Mouse (Mus musculus) cerebellum, adult 8-10 months (tissue): Measurements from ENCODE around the gene Gm20388.

ENCODE experiments used
- DNase-seq: peaks from one replicate; pipeline ENCODE4 v3.0.0; 2022

Gene Gm20388

DNA sequence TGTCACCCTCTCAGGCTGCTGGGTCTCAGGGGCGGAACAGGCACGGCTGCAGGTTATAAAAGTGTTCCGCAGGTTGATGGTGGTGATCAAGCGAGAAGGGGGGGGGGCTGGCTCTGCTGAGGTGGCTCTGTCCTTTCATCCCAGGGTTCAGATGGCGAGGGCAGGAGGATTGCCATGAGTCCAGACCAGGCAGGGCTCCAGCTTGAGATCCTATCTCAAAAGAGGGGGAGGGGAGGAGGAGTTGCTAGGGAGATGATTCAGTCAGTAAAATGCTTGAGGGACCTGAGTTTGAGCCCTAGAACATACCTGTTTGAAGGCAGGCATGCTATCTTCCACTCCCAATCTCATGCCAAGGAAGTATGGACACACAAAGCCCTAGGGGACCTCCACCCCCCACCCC is 649.9 kb downstream of the Gm20388 start:
- DNase-seq, result no peak

DNA sequence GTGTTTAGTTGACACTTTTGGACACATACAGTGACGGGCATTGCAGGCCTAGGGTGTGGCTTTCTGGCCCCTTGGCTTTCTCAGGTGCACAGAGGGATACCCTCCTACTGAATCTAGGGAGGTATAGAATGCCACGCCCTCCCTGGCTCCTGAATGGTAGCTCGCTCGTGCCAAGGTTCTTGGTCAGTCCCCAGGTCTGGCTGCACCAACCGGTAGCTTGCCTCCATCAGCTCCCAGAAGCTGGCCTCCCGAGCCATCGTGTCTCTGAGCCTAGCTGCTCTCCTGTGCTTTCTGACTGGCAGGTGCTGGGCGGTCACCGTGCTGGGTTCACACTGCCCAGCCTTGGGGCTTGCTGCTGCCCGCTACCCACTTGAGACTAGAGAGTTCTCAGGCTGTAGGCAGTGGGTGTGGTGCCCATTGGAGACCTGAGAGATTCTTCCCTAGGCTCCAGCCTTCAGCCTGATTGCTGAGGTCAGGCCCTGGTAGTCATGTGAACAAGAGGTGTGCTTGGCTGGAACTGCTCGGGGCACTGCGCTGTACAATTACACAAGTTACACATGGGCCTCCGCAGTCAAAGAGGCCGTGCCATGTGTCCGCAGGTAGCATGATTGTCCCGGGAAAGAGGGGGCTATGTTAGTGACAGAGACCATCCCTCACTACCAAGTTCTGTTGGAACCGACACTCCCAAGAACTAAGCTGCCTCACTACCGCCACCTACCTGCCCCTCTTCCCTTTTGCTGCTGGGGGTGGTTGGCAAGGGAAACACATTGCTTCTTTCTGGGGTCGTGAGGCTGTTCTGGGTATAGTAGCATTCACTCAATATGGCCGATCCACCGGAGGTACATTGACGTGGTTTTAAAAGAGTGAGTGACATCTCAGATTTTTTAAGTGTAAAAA is 651.1 kb downstream of the Gm20388 start:
- no peak for DNase-seq

DNA sequence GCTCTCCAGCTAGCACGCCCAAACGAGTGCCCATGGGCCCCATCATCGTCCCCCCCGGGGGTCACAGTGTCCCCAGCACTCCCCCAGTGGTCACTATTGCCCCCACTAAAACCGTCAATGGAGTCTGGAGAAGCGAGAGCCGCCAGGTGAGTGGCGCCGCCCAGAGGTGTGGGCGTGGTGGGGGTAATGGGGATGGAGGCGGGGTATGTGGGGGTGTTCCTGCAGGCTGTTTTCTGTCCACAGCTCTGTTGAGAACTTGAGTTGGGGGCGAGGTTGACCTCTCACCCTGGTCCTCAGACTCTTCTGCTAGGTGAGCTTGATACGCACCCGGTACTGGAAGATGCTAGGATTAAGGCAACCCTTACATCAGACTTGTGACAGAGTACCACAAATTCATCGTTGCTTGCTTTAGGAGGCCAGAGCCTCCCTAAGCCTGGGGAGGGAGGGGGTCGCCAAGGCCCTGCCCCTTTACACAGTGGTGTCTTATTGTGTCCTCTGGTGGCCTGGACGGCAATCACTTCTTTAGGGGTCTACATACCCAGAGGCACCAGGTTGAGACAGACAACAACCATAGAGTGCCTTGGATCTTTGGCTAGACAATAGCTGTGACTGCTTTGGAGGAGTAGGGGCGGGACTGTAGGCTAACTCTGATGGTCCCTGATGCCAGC is 652.2 kb downstream of the Gm20388 start:
- DNase-seq, result no peak

DNA sequence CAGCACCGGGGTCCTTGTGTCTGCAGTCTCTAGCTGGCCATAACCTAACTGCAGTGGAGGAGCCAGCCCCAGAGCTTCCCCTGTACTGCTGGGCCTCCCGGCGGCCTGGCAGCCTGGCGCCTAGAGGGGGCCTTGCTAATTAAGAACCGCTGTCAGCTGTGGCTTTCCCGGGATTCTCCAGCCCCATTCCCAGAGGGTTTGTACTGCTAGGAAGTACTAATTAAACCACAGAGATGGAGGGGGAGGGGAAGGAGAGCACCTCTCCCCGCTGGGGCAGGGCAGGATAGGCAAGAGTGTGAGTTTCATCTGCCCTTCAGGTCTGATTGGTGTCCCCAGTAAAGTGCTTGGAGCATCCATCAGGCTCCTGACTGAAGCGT is 652.7 kb downstream of the Gm20388 start:
- DNase-seq, result no peak

DNA sequence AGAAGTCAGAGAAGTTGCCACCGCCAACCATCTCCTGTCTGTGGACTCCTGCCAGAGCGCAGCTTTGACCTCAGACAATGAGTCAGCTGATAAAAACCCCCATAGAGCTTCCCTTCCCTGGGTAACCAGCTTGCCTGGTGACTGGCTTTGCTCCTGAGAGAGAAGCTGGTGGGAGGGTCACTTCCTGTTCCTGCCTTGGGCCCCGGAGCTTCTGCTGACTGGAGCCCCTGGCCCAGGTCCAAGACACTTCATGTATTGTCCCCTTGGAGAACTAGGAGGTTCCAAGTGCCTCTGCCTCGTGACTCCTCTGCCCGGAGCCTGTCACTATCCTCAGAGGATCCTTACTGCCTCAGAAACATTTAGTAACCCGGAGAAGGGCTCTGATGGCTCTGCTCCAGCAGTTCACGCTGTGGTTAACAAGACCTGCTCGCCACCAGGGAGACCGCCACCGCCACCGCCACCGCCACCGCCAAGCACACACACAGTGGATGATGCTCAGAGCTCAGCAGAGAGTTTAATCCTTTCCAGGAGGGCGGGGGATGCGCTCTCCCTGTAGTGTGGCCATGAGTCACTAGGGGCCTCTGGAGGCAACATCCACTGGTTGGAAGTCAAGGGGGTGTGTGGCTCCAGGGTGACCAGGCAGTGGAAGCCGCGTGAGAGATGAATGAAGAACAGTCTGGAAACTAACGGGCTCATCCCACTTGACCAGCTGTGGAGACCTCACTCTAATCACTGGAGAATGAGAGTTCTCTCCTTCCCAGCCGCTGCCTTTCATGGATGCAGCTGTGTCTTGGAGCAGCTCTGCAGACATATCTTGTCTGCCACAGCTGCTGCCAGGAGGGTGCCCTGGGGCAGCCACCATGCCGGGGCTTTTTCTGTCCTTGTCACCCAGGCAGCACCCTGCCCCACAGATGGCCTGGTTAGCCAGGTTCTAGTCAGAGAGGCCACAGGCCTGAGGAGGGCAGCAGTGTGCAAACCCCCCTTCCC is 653.5 kb downstream of the Gm20388 start:
- peak; percentile 68 for DNase-seq

DNA sequence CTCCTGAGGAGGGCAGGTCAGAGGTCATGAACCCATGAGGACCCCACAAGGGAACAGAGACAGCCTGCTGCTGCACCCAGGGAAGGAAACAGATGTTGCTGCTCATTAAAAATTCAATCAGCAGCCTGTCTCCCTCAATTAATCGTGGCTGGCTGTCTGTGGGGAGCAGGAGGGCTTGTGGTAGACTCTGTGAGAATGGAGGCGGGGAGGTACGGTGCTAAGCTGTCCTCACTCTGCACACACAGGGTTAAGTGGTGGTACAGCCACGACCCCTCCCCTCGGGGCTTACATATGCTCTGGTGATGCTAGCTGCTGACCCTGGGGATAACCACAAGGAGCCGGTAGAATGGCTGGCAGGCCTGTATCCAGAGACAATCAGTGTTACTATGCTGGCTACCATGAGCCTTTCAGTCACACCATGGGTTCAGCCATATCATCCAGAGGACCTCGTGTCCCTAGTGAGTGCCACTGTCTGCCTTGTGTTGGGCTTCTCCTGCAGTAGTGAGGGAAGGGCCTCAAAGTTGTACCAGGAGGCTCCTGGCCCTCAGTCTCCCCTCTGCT is 654.6 kb downstream of the Gm20388 start:
- no peak for DNase-seq

DNA sequence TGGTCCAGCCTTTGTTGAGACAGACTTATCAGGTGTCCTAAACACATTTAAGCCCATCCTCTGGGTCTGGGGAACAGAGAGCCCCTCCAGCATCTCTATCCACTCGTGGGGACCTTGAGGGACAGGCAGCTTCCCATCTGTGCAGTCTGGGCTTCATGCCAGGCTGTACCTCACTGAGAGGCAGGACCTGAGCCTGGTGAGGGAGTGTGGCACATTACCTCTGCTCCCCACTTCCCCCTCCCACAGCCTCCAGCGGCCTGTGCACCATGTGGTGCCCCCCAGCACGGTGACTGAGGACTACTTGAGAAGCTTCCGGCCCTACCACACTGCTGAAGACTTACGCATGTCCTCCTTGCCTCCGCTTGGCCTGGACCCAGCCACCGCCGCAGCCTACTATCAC is 656.0 kb downstream of the Gm20388 start:
- DNase-seq, result no peak

DNA sequence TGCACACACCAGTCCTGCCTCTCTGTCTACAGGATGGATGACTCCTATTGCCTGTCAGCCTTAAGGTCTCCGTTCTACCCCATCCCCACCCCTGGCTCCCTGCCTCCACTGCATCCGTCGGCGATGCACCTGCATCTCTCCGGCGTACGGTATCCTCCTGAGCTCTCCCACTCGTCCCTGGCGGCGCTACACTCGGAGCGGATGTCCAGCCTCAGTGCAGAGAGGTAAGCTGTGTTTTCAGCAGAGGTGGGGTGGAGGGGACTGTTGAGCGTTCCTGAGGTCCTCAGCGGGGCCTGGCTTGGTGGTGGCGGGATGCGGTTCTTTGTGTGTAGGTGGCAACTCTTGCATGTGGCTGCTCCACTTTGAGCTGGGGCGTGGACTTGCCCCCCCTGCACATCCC is 657.1 kb downstream of the Gm20388 start:
- no peak for DNase-seq

DNA sequence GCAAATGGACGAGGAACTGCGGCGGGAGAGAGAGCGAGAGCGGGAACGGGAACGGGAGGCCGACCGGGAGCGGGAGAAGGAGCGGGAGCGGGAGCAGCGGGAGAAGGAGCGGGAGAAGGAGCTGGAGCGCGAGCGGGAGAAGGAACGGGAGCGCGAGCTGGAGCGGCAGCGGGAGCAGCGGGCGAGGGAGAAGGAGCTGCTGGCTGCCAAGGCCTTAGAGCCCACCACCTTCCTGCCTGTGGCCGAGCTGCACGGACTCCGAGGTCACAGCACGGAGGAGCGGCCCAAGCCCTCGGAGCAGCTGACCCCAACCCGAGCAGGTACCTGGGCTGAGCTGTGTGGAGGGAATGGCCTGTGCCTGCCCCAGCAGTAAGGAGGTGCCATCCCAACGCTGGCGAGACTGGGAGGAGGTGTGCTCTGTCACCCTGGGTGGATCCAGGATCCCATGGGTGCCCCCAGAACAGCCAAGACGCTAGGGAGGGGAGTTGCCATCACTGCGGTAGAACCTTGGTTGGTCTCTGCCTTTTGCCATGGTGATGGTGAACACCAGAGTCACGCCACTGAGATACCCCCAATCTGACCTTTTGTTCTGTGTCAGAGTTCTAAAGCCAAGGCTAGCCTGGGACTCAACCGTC is 657.6 kb downstream of the Gm20388 start:
- DNase-seq, result no peak

DNA sequence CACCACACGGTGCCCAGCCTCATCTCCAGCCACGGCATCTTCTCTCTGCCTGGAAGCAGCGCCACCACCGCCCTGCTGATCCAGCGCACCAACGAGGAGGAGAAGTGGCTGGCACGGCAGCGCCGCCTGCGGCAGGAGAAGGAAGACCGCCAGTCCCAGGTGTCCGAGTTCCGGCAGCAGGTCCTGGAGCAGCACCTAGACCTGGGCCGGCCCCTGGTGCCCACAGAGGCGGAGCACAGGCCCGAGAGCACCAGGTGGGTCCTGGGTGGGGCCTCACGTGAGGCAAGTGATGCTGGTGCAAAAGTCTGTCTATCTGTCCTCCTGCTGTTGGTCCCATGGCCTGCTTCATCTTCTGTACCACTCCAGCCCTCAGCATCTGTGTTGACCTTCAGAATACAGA is 658.5 kb downstream of the Gm20388 start:
- DNase-seq, result no peak

DNA sequence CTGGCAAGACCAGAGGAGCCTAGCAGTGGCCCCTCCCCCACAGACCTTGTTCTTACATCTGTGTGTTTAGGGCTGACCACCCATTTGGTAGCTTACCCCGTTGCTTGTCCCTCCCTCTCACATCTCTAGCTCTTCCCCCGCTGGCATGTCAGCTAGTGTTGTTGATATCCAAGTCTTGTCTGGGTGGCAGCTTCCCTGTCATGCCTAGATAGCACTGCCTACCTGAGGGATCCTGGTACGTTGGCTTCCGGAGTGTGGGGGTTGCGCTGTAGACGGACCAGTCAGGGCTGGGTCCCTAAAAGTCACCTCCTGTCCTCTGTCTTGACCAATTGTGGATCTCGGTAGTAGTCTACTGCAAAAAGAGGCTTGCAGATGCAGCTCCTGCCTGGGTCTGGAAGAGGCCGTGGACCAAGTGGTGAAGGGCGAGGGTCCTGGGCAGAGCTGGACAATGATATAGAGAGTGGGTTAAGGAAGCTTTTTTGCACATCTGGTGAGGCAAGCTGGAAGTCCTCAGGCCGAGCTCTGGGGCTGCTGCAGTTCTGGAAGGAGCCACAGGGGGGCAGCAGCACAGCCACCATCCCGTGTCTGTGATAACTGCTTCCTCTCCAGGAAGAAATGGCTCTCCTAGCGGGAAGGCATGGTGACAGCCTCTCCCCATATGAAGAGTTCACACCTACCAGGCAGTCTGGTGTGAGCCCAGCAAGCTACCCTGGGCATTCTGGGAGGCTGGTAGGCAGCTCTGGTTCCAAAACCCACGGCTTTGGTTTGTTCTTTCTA is 659.5 kb downstream of the Gm20388 start:
- peak; percentile 80 for DNase-seq

DNA sequence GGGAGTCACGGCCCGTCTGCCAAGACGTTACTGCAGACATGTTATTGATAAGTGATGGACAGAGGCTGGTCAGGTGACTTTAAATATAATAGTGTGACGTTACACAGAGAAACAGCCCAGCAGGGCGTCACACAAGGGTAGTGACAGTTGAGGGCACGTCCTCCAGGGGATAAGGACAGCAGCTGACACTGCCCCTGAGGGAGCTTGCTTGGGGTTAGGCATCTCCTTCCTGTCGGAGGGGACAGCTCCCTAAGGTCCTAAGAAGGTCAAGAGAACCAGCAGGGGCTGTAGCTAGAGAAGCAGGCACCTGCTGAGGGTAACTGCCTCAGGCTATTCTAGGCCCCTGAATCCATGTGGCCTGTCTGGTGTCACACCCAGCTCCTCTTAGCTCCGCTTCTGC is 660.9 kb downstream of the Gm20388 start:
- DNase-seq, result no peak

DNA sequence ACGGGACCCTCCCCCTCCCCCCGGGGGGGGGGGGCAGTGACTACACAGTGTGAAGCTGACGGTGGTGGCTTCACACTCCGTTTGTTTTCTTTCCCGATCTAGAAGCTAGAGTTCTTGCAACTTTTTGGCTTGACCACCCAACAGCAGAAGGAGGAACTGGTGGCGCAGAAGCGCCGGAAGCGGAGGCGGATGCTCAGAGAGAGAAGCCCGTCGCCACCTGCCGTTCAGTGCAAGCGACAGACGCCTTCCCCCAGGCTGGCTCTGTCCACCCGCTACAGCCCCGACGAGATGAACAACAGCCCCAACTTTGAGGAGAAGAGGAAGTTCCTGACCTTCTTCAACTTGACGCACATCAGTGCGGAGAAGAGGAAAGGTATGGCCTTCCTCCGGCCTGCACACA is 661.9 kb downstream of the Gm20388 start:
- DNase-seq, result peak; percentile 55

DNA sequence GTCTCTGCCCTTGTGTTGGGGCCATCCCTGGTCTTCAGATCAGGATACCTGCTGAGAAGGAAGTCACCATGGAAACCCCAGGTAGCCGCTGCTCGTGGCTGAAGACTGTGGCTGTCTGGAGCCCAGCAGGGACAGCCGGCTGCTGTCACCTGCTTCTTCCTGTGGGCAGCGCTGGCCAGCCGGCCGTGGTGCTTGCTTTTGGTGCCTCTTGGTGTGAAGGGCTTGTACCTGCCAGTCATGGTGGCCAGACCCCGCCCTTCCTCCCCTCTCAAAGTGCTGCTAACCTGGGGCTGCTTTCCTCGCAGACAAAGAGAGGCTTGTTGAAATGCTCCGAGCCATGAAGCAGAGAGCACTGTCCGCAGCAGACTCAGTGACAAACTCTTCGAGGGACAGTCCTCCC is 663.2 kb downstream of the Gm20388 start:
- DNase-seq, result no peak

DNA sequence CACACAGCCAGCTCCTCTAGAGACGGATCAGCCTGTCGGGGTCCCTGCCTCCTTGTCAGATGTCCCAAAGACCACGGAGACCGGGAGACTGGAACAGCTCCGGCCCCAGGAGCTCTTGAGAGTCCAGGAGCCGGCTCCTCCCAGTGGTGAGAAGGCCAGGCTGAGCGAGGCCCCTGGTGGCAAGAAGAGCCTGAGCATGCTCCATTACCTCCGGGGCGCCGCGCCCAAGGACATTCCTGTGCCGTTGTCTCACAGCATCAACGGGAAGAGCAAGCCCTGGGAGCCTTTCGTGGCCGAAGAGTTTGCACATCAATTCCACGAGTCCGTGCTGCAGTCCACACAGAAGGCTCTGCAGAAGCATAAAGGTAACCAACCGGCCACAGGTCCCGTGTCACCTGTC is 664.3 kb downstream of the Gm20388 start:
- no peak for DNase-seq

DNA sequence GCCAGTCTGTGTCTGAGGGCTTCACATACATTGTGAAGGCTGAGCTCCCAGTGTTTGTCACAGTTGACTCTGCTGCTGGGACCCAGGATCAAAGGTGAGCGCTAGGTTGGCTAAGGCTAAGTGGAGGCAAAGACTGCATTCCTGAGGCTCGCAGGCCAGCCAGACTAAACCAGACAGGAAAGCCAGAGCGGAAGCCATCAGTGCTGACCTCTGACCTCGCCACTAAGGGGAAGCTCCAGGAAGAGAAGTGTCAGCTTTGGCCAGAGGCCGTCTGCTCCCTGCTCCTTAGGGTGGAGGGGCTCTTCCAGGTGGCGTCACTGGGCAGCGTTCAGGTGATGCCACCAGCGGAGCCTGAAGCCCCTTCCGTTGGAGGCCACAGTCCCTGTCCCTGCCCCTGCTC is 665.2 kb downstream of the Gm20388 start:
- no peak for DNase-seq

DNA sequence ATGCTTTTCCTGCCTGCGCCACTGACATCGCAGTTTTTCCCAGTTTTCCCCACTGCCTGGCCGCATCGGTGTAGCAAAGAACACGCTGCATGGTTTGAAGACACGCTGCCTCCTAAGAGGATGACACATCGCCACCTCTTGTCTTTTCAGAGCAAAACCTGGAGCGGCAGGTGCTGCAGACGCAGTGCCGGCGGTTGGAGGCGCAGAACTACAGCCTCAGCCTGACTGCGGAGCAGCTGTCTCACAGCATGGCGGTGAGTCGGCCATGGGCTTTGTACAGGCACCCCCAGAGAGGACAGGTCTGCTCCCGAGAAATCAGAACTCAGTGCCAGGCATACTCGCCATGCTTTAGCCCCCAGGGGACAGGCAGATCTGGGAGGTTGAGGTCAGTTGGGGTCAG is 667.2 kb downstream of the Gm20388 start:
- peak; percentile 44 for DNase-seq

DNA sequence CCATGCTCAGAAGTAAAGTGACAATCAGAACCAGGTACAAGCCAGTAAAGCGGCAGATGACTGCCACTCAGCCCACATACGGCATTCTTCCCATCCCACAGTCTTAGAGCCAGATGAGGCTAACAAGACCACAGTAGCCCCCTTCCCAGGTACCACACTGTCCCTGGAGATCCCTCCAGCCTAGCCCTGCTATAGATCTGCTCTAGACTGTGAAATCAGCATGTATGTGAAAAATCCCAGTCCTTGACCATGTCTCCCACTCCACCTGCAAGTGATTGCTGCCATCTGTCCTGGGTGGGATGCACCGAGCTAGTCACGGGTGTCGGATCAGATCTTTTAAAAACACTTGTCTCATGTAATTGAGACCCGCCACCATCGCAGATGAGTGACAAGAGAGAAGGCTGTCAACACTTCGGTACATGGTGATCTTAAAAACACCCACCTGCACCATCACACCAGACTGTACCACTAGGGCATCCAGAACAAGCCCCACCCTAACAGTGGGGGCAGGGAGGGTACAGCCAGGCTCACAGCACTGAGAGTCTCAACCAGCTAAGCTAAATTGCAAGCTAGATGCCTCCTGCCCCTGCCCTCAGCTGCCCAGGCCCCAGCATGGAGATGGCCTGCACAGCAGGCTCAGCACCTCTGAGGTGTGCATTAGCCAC is 669.8 kb downstream of the Gm20388 start:
- DNase-seq, result no peak

DNA sequence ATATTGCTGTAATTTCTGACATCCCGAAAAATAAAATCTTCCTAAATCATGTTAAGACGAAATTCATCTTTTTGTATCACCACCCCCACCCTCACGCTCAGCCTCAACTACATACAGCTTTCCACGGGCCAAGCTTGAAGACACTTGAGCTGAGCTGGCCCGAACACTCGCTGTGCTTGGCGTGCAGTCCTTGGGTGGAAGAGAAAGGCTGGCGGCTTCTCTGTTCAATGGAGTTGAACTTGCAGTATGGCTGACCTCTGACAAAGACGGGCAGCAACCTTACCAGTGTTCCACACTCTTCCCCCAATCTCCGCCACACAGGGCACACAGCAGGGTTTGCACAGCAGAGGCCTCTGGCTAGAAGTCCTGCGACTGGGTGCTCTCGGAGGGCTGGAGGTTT is 670.7 kb downstream of the Gm20388 start:
- DNase-seq, result no peak

DNA sequence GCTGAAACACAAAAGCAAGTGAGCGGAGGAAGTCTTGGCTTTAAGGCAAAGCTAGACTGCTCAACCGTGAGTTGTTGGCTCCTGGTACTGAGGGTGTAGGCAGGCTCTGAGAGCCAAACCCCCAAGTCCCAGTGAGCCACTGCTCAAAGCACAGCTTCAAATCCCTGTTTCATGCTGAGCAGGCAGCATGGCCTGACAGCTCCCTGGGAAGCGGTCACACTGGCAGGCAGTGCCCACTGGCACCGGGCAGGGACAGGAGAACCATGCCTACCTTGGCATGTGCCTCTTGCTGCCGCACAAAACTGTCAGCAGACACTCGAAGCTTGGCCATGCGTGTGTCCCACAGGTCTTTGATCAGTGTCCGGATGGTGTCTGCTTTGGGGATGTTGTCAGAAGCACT is 671.2 kb downstream of the Gm20388 start:
- no peak for DNase-seq

DNA sequence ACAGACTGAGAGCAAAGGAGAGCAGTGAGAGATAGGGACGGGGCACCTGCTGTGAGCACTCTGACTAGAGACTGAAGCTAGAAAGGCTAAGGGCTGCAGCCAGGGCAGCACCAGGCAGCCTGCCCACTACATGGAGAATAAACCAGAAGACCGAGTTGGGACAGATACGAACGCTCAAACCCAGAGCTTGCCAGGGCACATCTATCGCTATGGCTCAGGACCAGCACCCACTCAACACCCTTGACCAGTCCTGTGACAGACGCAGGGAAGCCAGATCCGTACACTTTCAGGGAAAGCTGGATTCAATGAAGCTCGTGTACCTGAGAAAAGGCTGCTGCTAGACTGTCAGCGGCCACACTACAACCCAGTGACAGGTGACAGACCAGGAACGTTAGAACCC is 674.9 kb downstream of the Gm20388 start:
- DNase-seq, result no peak
